Mouse (Mus musculus) mouse trophoblast stem cell (cell line): ENCODE measurements around the gene Pex14.

ENCODE experiments used
- in situ Hi-C, 2 experiments: fragments of 300-500 bp; cut with MseI, MboI; formaldehyde crosslinking; loops; 2 replicates in 1 of 2; 3 replicates in 1 of 2; pipeline ENCODE4 v1.15.1; 2025

Pex14 gene

DNA sequence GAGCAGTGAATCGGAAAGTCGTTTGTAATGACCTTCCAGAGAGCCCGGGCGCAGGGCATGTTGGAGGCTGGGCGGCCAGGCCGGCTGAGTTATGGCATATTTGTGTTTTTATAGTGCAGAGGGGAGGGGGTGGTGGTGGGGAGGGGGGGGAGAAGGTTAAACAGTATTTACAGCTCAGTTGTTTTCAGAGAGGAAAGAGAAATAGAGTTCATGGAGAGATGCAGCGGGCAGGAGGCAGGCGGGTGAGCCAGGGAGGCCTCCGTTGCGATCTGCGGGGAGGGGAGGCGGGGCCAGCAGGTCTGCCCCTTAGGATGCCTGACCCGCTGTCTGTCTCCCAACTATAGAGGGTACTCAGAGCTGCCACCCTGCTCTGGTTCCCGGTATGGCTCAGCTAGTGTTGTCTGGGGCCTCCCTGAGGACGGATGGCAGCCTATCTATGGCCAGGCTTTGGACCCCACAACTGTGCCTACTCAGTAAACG lies 177.4 kb downstream of the Pex14 start:
- in situ Hi-C loops, result no loop called here

DNA sequence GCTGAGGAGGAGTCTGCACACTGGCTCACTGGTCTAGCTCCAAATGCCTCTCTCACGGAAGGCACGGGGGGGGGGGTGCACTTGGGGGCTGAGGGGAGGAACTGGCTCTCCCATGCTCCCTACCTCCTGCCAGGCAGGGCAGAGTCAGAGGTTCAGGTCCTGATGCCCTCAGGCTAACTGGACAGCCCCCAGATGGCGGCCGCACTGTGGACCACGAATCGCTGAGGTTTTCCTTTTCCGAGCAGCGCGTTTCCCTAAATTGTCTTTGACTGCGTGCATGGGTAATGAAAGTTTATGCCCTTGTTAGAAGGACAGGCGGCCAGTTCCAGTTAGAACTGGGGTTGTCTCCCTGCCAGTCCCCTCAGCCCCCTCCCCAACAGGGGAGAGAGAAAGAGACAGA lies 179.1 kb downstream of the Pex14 start:
- in situ Hi-C loops, result no loop called here

DNA sequence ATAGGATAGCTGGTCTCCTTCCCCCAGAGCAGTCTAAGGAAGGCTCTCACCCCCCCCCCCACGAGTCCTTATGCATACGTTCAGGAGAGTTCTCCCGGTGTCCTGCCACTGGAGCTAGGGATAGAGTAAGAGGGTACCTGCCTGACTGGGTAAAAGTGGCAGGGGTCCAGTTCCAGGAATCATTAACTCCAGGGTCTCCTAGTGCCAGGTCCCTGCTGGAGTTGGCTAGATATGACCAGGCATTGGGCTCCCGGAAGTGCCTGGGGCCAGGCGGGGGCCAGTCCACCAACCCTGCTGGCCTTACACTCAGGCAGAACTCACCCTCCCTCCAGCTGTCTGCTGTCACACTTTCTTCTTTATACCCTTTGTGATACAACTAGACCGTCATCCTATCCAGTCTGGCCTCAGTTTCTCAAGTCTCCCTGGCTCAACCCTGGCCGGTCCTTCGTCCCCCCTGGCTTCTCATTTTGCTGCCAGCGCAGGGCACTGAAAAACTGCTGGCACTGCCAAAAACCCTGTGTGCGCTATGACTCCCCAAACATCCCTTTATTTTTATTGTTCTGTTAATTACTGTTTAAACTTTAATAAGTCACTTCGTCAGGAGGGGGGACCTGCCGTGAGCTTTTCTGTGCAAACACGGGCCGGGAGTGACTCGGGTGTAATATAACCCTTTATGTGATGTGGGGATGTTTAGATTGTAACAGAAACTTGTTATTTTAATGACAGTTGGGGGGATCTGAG lies 180.8 kb downstream of the Pex14 start:
- in situ Hi-C loops, result no loop called here

DNA sequence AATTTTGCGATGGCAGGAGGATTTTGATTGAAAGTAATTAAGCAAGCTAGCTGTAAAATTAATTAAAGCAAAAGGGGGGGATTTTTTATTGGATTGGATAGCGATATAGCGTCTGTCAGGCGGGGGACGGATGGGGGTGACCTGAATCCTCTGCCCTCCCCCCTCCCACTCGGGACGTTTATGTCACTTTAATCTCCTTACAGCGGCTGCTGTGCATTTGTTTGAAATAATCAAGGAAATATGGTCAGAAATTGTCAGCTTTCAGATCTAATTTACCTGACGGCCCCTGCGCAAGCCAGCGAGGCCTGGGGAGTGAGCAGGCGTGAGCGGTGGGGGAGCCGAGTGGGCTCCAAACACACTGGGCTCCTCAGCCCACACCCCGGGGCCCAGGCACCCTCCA lies 183.8 kb downstream of the Pex14 start:
- in situ Hi-C loops, result no loop called here

DNA sequence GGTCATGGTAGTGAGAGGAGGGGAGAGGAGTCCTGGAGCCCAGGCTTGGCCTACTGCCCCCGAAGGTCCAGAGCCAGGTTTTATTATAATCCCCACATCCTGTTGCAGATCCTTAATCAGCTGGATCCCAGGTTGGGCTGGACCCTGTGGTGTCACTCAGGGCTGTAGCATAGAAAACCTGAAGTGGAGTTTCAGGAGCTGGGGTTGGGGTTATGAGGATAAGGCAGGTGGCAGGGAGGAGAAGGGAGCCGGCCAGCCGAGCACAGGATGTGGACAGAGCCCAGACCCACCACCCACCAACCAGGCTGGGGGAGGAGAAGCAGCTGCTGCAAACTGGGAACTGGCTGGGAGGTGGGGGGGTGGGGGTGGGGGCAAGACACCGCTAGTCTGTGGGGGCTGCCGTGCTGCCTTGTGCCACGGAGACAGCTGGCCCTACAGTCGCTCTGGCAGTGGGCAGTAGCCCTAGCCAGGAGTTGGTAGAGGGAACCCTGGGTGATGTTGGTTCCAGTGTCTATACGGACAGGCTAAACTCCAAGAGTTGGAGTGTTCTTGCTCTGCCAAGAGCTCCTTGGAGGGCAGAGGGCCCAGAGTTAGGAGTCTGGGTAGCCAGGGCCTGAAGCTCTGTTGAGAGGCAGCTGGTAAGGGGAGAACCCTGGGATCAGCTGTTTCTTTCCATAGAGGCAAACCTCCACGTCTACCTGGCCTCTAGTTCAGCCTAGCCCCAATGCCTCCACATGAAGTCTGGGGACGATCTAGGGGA lies 184.6 kb downstream of the Pex14 start:
- in situ Hi-C loops, result no loop called here

DNA sequence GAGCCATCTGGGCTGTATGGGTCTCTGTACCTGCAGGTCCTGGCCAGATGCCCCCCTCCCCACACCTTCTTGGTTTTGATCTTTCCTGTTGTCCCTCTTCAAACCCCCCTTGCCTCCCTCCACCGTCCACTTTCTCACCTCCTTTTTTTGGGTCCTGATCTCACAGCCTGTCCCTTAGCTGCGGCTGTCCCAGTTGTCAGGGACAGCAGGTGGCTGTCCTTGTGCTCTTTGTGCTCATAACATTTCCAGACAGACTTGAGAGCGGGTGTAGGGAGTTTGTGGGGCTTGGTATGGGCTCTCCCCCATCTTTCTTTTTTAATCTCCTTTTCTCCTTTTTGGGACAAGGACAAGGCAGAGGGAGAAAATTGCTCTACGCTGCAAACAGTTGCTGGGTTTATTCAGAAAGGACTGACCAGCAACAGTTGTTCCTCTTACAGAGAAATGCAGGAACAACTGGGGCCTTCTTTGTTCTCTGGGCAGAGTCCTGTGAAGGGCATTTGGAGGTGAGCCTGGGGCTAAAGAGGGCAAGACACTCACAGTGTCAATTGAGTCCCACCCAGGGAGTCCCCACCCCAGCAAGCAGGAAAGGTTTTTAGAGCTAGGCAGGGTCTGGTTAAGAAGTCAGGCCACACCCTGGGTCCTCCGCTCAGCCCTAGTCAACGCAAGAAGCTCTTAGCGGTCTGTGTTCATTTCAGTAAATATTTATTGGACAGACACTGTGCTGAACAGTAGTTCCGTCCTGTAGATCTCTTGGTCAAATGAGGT lies 186.7 kb downstream of the Pex14 start:
- in situ Hi-C loops, result no loop called here

DNA sequence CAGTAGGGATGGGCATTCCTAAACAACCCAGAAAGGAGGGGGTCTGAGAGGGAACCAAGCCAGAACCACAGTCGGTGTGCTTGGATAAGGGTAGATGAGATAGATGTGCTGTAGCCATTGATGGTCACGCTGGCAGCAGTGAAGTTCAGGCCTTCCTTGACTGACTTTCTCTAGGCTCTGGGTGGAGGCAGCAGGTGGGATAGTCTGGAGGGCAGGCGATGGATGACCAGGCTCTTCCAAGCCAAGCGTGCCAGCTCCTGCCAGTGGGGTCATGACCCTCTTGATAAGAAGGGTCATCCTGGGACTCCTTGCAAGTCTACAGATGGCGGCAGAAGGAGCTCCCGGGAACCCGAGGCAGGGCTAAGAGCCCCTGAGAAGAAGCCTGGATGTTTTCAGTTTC lies 187.5 kb downstream of the Pex14 start:
- in situ Hi-C loops, result no loop called here
